8 mouse cellular contexts compared by ENCODE assay signal in genomic region chr2:176798312-176798711, GRCm38 (mm10). TPM values are rescaled to one million over a fixed set of nuclear protein-coding genes. Genes with fewer than 3 reads are reported as not detected.
DNase-seq lines count a peak whose midpoint lies in the region; ATAC-seq and TF ChIP-seq lines count a peak whose summit lies in the region.
"Not testable (repeated sequence)": the region's sequence is repeated elsewhere in the genome, so short reads cannot be mapped to it uniquely, and the experiment has no call there.

Gene Gm14295 (plus strand): TSS chr2:176798612.

- in situ Hi-C loops in Patski (cut with MboI; ENCODE audit: low pct_unique_long_range_greater_than_20kb): not testable (repeated sequence)

- H3K9ac ChIP-seq in heart, embryonic 12.5 days: peak within 1 kb of the TSS; percentile 65
- H3K9ac ChIP-seq in intestine, embryonic 15.5 days; stomach, embryonic 14.5 days (replicated peaks; ENCODE audit: low read depth, low read length): not testable (repeated sequence)
- peak within 1 kb of the TSS; percentile 57 for H3K9ac ChIP-seq in liver, embryonic 12.5 days
- 0 out of 2 replicates have a peak within 1 kb of the TSS, but pooled peaks have one; percentile 31 for H3K9ac ChIP-seq in midbrain, embryonic 12.5 days (replicated peaks)

- WGBS in forebrain, embryonic 10.5 days: no CpG with 5 or more reads among the region's 6 CpGs
- WGBS in heart, embryonic 12.5 days: no CpG with 5 or more reads among the region's 6 CpGs
- no CpG with 5 or more reads among the region's 6 CpGs for WGBS in intestine, embryonic 15.5 days
- no CpG with 5 or more reads among the region's 6 CpGs for WGBS in liver, embryonic 12.5 days (ENCODE audit: insufficient replicate concordance)
- no CpG with 5 or more reads among the region's 6 CpGs for WGBS in midbrain, embryonic 12.5 days
- WGBS in stomach, embryonic 14.5 days: no CpG with 5 or more reads among the region's 6 CpGs

- POLR2A ChIA-PET in Patski (lab: Charles Lee): not testable (repeated sequence)

- not testable (repeated sequence) for H3K27ac ChIP-seq in forebrain, embryonic 10.5 days; heart, embryonic 12.5 days (ENCODE audit: poor library complexity, severe bottlenecking); intestine, embryonic 15.5 days; liver, embryonic 12.5 days; midbrain, embryonic 12.5 days (replicated peaks); stomach, embryonic 14.5 days (ENCODE audit: low read length)

- not testable (repeated sequence) for TF ChIP-seq CTCF in Patski (IDR thresholded peaks at IDR 0.05)

- peak within 1 kb of the TSS; percentile 51 for H3K4me3 ChIP-seq in forebrain, embryonic 10.5 days
- peak within 1 kb of the TSS; percentile 57 for H3K4me3 ChIP-seq in heart, embryonic 12.5 days
- peak within 1 kb of the TSS; percentile 43 for H3K4me3 ChIP-seq in intestine, embryonic 15.5 days (replicated peaks)
- peak within 1 kb of the TSS; percentile 59 for H3K4me3 ChIP-seq in liver, embryonic 12.5 days
- peak within 1 kb of the TSS; percentile 45 for H3K4me3 ChIP-seq in midbrain, embryonic 12.5 days
- peak within 1 kb of the TSS; percentile 31 for H3K4me3 ChIP-seq in stomach, embryonic 14.5 days (ENCODE audit: low read depth, low read length)

- not testable (repeated sequence) for H3K4me1 ChIP-seq in forebrain, embryonic 10.5 days; heart, embryonic 12.5 days (replicated peaks); intestine, embryonic 15.5 days (replicated peaks); liver, embryonic 12.5 days; midbrain, embryonic 12.5 days; stomach, embryonic 14.5 days (ENCODE audit: control insufficient read depth, insufficient read depth, low read length)

- not testable (repeated sequence) for DNase-seq in Patski (ENCODE audit: low read depth, low spot score); forebrain, embryonic 10.5 days (ENCODE audit: extremely low spot score, low spot score); left cerebral cortex, adult 18-20 months (ENCODE audit: low spot score in 2 of 2)

- CTCF ChIA-PET in Patski (lab: Charles Lee): not testable (repeated sequence)

- ATAC-seq in Patski; heart, embryonic 12.5 days (ENCODE audit: insufficient number of reproducible peaks, low FRiP score); intestine, embryonic 15.5 days; liver, embryonic 12.5 days; midbrain, embryonic 12.5 days (ENCODE audit: low FRiP score, low read depth); stomach, embryonic 14.5 days (ENCODE audit: insufficient number of reproducible peaks, insufficient read depth, low FRiP score, low read depth): not testable (repeated sequence)

- H3K36me3 ChIP-seq in forebrain, embryonic 10.5 days (replicated peaks); heart, embryonic 12.5 days; intestine, embryonic 15.5 days; liver, embryonic 12.5 days; midbrain, embryonic 12.5 days; stomach, embryonic 14.5 days (ENCODE audit: control insufficient read depth, insufficient read depth, low read length): not testable (repeated sequence)

- H3K4me2 ChIP-seq in heart, embryonic 12.5 days: peak within 1 kb of the TSS; percentile 58
- H3K4me2 ChIP-seq in intestine, embryonic 15.5 days (replicated peaks): peak within 1 kb of the TSS; percentile 45
- H3K4me2 ChIP-seq in liver, embryonic 12.5 days: peak within 1 kb of the TSS; percentile 57
- H3K4me2 ChIP-seq in midbrain, embryonic 12.5 days (replicated peaks): peak within 1 kb of the TSS; percentile 42
- not testable (repeated sequence) for H3K4me2 ChIP-seq in stomach, embryonic 14.5 days (replicated peaks; ENCODE audit: low read depth, low read length)

- not testable (repeated sequence) for H3K27me3 ChIP-seq in Patski; forebrain, embryonic 10.5 days (ENCODE audit: poor library complexity, severe bottlenecking); heart, embryonic 12.5 days (replicated peaks); intestine, embryonic 15.5 days (replicated peaks); liver, embryonic 12.5 days (replicated peaks); midbrain, embryonic 12.5 days; stomach, embryonic 14.5 days (ENCODE audit: control insufficient read depth, insufficient read depth, low read length)

- H3K9me3 ChIP-seq in forebrain, embryonic 10.5 days; heart, embryonic 12.5 days (replicated peaks); intestine, embryonic 15.5 days; liver, embryonic 12.5 days (replicated peaks); midbrain, embryonic 12.5 days; stomach, embryonic 14.5 days (ENCODE audit: control insufficient read depth, low read depth, low read length): not testable (repeated sequence)

RNA-seq across cellular contexts. Expression of gene Gm14295, which starts in this region (rescaled TPM):
- polyA plus RNA-seq in Patski (2021): 19.9 TPM
- 12.3 and 18.5 TPM in 2 replicates for polyA plus RNA-seq in forebrain, embryonic 10.5 days (2016; fragmentation: Nextera tagmentation; extraction: Ambion mirVana)
- polyA plus RNA-seq in heart, embryonic 12.5 days (2016; fragmentation: Nextera tagmentation; extraction: Ambion mirVana): 14.3 TPM in 2 replicates
- polyA plus RNA-seq in intestine, embryonic 15.5 days (2015; fragmentation: Nextera tagmentation; extraction: Ambion mirVana): 11.2 and 11.3 TPM in 2 replicates
- total RNA-seq in left cerebral cortex, adult 18-20 months (2021): 10 to 100 TPM; 18.6 to 20.2 TPM
- 4.4 and 6.4 TPM in 2 replicates for polyA plus RNA-seq in liver, embryonic 12.5 days (2016; fragmentation: Nextera tagmentation; extraction: Ambion mirVana)
- polyA plus RNA-seq in midbrain, embryonic 12.5 days (2016; fragmentation: Nextera tagmentation; extraction: Ambion mirVana): 9.1 and 11.4 TPM in 2 replicates
- 24.4 and 25.6 TPM in 2 replicates for polyA plus RNA-seq in stomach, embryonic 14.5 days (2014; fragmentation: Nextera tagmentation; extraction: Ambion mirVana)
